Mouse (Mus musculus): ENCODE data around the gene Cp. TPM values are rescaled to one million over a fixed set of nuclear protein-coding genes. Genes with fewer than 3 reads are reported as not detected.
"Not testable (repeated sequence)": the region's sequence is repeated elsewhere in the genome, so short reads cannot be mapped to it uniquely, and the experiment has no call there.

The Cp gene
- polyA plus RNA-seq (2012; rRNA removed), result 53.9 and 70.7 TPM in 2 replicates

- DNase-seq (ENCODE audit: low read depth), result no peak
Measured at GRCm38 (mm10) chr3:19956885-19957284, at the start of gene Cp. Cp (plus strand) TSS chr3:19957054.

GRCm38 (mm10) chr3:19948552-19948951 lies 8.3 kb upstream of the Cp start:
- DNase-seq (ENCODE audit: low read depth), result no peak

GRCm38 (mm10) chr3:19949401-19949800 lies 7.5 kb upstream of the Cp start:
- DNase-seq (ENCODE audit: low read depth), result not testable (repeated sequence)

DNA sequence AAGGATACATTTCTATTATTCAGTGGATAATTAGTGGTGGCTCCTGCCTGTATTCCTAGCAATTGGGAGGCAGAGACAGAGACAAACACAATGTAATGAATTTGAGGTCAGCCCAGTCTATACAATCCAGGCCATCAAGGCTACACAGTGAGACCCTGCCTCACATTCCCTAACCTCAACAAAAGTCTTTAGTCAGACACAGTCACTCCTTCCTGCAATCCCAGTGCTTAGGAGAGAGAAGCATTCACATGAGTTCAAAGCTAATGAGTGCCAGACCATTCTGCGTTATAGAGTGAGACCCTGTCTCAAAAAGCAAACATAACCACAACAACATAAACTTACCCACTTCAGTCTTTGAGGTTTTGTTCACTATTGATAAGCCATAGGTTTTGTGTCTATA lies 3.4 kb upstream of the Cp start:
- DNase-seq (ENCODE audit: low read depth), result no peak

DNA sequence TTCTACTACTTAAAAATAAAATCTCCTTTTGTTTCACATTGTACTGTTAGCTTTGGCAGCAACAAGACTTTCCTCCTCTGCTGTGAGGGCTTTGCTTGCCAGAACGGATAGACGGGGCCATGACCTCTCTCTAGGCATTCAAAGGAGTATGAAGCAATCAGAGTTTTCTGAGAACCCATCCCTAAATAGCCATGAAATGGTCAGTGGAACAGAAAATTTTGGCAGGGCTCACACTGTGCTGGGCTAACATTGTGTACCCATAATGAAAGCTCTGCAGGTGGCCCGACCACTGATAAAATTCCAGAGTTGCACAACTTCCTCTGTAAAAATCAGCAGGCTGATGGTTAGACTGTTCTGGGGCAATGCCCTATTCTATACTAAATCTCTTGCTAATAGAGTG lies 3.0 kb upstream of the Cp start:
- peak; percentile 83 for DNase-seq (ENCODE audit: low read depth)

DNA sequence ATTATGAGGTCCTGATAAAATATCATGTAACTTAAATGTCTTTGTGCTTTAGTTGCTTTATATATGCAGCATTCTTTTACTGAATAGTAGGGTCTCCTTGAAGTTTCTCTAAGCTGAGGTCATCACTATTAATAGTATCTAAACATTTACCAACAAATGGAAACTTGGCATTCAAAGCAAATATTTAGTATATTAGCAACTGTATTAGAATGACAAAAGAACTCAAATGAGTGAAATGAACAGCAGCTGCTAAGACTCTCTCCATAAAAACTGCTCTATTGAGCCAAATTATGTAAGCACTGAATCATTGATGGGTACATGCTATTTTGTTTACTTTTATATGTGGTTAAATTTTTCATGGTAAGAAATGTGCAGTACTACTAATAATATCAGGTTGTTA lies 1.2 kb downstream of the Cp start:
- no peak for DNase-seq (ENCODE audit: low read depth)

- DNase-seq (ENCODE audit: low read depth), result no peak
Measured at GRCm38 (mm10) chr3:19958983-19959382, 2.1 kb downstream of the Cp start.

DNA sequence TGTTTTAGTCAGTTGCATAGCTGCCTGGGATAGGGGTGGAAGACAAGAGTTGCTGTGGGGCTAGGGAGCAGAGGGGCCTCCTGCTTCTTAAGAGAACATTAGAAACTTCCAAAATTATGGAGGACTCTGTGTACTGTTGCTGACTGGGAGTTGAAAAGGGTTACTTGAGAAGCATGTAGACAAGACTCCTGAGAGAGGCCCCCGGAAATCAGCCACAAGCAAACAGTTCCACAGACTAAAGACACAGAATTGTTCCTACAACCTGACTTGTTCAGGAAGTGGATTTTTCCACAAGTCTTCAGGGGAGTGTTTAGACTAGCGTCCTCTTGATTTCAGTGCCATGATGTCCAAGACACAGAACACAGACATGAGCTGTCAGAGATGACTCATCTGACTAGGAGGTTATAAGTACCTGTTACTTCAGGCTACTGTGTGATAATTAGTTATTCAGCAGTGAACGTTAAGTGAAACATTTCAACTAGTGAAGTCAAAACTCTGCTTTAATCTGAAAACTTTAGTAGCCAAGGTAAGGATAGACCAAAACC lies 3.8 kb downstream of the Cp start:
- DNase-seq (ENCODE audit: low read depth), result no peak

DNA sequence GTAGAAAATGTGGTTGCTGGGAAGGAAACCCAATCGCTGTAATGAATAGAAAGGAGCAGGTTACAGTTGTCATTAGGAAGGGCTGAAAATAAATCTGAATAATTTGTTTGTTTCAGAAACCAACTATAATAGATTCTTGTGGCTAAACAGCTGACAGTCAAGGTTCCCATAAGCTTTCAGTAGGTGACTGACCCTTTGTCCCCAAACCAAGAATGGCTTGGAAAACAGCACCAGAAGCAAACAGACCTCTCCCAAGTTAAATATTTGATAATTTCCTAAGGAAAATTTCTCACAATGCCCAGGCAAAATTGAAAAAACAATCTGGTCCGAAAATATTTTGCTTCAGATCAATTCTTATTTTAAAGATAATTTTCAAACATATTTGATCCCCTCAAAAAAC lies 4.5 kb downstream of the Cp start:
- no peak for DNase-seq (ENCODE audit: low read depth)

GRCm38 (mm10) chr3:19962769-19963513 lies 6.1 kb downstream of the Cp start:
- DNase-seq (ENCODE audit: low read depth), result no peak

DNA sequence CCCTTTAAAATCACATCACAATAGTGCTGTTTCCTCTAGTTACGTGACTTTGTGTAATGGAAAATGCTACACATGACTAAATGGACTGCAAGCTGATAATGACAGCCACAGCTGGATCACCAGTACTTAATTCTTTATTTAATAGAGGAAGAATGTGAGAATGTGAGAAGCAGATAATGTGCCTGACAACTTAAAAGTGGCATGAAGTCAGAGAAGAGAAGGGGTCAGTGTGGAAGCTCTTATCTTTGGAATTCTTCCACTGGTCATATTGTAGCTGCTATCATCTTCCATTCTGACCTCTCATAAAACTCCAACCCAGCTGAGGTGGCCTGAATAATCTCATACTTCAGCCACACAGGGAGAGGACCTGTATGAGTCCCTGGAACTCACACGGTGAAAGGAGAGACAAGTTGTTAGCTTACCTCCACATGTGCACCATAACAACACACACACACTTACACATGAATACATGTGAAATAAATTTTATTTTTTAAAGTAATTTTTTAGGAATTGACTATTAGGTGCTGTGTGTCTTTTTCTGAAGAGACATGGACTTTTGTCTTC lies 7.9 kb downstream of the Cp start:
- DNase-seq (ENCODE audit: low read depth), result no peak

DNA sequence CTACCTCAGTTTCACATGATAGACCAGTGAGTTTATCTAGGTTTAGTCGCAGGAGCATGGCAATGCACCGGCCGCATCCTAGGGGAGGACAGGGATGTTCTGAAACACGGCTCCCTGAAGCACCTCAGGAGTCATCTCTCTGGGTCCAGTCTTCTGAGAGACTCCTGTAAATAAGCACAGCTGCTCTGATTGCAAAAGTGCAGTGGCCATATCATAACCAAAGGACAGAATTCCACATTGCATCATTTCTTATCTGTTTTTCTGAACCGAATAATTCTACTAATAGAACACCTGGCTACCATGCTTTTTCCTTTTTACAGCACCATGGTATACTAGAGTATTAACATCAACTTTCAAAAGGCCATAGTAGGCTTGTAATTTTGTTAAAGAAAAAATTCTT lies 8.4 kb downstream of the Cp start:
- no peak for DNase-seq (ENCODE audit: low read depth)

DNA sequence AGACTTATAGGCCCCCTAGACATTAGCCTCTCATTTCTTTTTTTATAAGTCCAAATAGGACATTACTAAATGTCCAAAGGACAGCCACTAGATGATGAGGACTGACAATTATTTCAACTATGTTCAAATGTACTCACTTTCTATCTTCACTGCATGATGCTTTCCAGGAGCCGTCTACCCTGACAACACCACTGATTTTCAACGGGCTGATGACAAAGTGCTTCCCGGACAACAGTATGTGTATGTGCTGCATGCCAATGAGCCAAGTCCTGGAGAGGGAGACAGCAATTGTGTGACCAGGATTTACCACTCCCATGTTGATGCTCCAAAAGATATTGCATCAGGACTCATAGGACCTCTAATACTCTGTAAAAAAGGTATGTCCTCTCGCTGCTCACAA lies 9.2 kb downstream of the Cp start:
- no peak for DNase-seq (ENCODE audit: low read depth)

DNA sequence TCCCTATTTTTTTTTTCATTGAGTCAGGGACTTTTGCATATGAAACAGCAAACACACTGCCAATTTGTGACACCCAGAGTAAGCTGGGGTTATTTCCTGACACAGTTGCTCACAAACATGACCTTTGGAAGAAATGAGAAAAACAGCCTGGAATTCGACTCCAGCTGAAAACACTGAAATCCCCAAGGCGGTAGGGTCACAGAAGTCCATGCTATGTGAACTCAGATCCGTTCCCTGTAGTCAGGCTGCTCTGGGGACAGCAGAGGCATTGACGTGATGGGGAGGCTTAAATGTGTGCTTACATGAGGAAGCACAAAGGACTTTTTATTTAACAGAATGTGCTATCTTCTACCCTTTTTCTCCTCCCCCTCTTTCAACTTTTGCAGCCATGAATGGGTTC lies 21.6 kb downstream of the Cp start:
- DNase-seq (ENCODE audit: low read depth), result no peak

- no peak for DNase-seq (ENCODE audit: low read depth)
Measured at GRCm38 (mm10) chr3:19981156-19981555, 24.3 kb downstream of the Cp start.

- DNase-seq (ENCODE audit: low read depth), result no peak
Measured at GRCm38 (mm10) chr3:19982846-19983245, 26.0 kb downstream of the Cp start.

GRCm38 (mm10) chr3:19986123-19986522 lies 29.3 kb downstream of the Cp start:
- no peak for DNase-seq (ENCODE audit: low read depth)

DNA sequence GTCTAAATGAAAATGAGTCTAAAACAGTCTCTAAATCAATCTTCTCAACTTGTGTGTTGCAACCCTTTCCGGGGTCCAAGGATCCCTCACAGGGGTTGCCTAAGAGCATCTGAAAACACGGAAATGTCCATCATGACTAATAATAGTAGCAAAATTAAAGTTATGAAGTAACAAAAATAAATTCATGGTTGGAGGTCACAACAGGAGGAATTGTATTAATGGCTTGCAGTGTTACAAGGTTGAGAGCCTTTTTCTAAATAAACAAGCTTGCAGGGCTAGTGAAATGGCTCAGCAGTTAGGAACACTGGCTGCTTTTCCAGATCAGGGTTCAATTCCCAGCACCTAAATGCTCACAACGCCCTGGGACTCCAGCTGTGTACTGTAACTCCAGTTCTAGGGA lies 33.2 kb downstream of the Cp start:
- no peak for DNase-seq (ENCODE audit: low read depth)

- DNase-seq (ENCODE audit: low read depth), result no peak
Measured at GRCm38 (mm10) chr3:19992388-19992787, 35.5 kb downstream of the Cp start.

DNA sequence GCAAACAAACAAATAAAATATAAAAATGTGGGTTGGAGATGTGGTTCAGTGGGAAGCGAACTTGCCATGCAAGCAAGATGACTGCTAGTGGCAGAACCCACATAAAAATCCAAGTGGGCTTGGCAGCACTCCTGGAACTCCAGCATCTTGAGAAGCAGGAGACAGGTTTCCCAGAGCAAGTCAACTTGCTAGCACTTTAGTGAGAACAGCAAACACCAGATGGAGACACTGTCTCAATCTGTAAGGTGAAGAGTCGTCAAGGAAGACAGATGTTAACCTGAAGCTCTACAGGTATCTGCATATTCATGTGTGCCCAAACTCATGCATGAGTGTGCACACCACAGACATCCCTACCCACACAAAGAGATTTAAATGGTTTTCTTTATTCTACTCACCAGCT lies 42.7 kb downstream of the Cp start:
- DNase-seq (ENCODE audit: low read depth), result no peak

- DNase-seq (ENCODE audit: low read depth), result no peak
Measured at GRCm38 (mm10) chr3:20000806-20001205, 44.0 kb downstream of the Cp start.

DNA sequence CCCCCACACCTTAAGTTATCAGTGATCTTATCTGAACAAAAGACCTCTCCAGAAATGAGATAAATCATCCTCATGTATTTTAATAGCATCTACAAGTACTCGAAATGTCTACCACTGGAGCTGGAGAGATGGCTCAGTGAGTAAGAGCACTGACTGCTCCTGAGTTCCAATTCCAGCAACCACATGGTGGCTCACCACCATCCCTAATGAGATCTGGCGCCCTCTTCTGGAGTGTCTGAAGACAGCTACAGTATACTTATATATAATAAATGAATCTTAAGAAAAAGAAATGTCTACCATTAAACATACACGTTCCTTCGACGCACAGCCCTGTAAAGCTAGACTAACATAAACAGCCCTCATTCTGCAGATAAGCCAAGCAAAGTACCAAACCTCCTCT lies 45.9 kb downstream of the Cp start:
- DNase-seq (ENCODE audit: low read depth), result no peak

DNA sequence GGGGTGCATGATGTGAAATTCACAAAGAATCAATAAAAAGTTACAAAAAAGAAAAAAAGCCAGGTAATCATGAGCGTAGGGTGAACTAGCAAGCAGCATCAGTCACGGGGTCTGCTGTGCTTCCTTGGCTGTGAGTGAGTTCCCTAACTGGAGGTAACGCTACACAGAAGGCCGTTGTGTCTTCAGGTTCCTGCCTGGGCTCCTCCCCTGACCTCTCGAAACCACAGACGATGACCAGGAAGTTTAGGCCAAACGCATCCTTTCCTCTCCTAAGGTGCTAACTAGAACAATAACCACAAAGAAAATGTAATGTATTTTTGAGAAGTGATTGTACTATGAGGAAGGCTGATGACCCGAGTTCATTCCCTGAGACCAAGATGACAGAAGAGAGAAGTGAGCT lies 47.6 kb downstream of the Cp start:
- DNase-seq (ENCODE audit: low read depth), result no peak

GRCm38 (mm10) chr3:20005611-20006010 lies 48.8 kb downstream of the Cp start:
- DNase-seq (ENCODE audit: low read depth), result no peak

Data from gonadal fat pad, adult 2 months (tissue).